Mouse (Mus musculus) telencephalon, adult 2 months (tissue): ENCODE results near the gene Gm11236.
"Not testable (repeated sequence)": the region's sequence is repeated elsewhere in the genome, so short reads cannot be mapped to it uniquely, and the experiment has no call there.

Source experiments
- DNase-seq: peaks from one replicate; pipeline ENCODE4 v3.0.0-alpha.2; 2011; ENCODE audit warnings: low read depth, low spot score

Gene Gm11236

GRCm38 (mm10) chr4:73637821-73638220 lies at the start of gene Gm11236:
Gene Gm11236 (plus strand): TSS chr4:73638121.
- not testable (repeated sequence) for DNase-seq

- peak; percentile 28 for DNase-seq
Observed at GRCm38 (mm10) chr4:73599248-73599647, 38.7 kb upstream of the Gm11236 start.

- not testable (repeated sequence) for DNase-seq
Observed at GRCm38 (mm10) chr4:73607581-73607980, 30.3 kb upstream of the Gm11236 start, which contains the start of gene Gm11238. Gene Gm11238 (plus strand): TSS chr4:73607881.

GRCm38 (mm10) chr4:73622684-73623083 lies 15.2 kb upstream of the Gm11236 start, which contains the start of gene Gm11237:
Gene Gm11237 (plus strand): TSS chr4:73622984.
- DNase-seq = not testable (repeated sequence)

GRCm38 (mm10) chr4:73661864-73662263 lies 23.9 kb downstream of the Gm11236 start:
- DNase-seq = not testable (repeated sequence)

- not testable (repeated sequence) for DNase-seq
Observed at GRCm38 (mm10) chr4:73668054-73668453, 30.1 kb downstream of the Gm11236 start, which contains the start of gene Gm11239. Gene Gm11239 (plus strand): TSS chr4:73668354.

GRCm38 (mm10) chr4:73683216-73683615 lies 45.3 kb downstream of the Gm11236 start, which contains the start of gene Gm428:
Gene Gm428 (plus strand): TSS chr4:73683516.
- DNase-seq = not testable (repeated sequence)
